Mouse (Mus musculus) liver, postnatal 0 days (tissue): ENCODE data around the gene Sfta2.

ENCODE experiments used
- CTCF ChIP-seq: sonication (generic); IDR thresholded peaks from 2 replicates; pipeline ENCODE4 v1.5.1; 2016; ENCODE audit warnings: antibody characterized with exemption, low read depth
- EP300 ChIP-seq: IDR thresholded peaks from 2 replicates; pipeline ENCODE4 v1.6.1; 2016; ENCODE audit warnings: antibody characterized with exemption, low read depth, mild to moderate bottlenecking

DNA sequence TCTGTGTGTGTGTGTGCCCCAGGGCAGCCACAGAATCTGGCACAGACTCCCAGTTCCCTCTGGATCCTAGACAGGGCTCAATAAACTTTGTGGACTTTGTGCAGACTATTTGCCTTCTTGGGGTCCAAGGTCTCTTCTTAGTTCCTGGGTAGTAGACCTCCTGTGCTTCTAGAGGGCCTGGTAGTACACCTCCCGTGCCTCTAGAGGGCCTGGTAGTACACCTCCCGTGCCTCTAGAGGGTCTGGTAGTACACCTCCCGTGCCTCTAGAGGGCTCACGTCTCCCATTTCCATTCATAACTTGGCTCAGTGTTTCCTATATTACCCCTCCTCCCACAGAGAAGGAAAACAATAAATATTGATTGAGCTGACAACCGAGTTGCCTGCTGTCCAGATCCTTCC is 44.5 kb upstream of the Sfta2 start:
- peak; percentile 78 for TF ChIP-seq CTCF
- no peak for TF ChIP-seq EP300
